Mouse (Mus musculus): ENCODE data around the gene Fap.

The Fap gene

DNA sequence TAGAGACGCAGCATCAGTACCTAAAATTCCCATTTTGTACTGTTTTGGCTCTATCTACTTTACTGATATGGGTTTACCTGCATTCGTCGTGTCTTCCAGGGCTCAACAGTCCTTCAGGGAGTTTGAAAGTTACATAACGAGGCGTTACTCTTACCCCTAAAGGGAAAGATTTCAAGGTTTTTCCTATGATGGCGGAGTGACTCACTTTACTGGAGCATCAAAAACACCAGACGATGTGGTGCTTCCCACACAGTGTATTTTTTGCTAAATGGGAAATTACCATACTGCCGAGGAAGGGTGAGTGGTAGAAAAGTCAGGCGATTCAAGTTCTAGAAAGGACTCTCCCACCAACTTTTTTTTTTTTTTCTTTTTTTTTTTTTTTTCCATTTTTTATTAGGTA, 47.5 kb downstream of the Fap start:
- no peak for DNase-seq (ENCODE audit: low read depth)

DNA sequence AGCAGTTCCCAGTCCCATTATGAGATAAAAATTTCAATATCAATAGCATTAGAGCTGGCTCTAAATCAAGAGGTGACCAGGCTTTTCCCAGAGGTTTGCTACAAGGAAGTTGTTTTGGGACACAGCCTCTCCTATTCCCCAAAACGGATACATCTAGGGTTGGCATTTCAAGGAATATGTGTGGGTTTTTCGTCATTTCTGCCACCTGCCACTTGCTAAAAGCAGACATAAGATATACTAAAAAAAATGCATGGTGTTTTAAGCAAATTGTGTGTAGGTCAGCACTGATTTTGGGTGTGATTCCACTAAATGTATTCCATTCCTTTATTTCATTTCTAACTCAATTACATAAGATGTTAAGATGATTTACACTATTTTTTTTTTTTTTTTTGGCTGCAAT, 56.1 kb downstream of the Fap start:
- no peak for DNase-seq (ENCODE audit: low read depth)

DNA sequence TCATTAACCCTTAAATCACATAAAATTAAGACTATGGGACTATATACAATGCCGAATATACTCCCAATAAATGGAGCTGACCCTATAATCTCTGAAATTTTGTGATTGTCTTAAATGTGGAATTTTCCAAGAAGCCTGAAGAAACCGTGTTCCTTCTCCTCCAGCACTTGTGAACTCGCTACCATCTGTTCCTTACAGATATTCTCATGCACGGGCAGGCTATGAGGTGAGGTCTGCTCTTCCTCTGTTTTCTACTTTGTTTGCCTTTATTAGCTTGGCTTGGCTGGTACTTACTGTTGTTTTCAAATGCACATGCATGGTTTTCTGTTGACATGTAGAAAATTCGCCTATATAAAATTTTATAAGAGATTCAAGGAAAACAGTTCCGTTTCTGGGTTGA, 59.4 kb downstream of the Fap start:
- no peak for DNase-seq (ENCODE audit: low read depth)

DNA sequence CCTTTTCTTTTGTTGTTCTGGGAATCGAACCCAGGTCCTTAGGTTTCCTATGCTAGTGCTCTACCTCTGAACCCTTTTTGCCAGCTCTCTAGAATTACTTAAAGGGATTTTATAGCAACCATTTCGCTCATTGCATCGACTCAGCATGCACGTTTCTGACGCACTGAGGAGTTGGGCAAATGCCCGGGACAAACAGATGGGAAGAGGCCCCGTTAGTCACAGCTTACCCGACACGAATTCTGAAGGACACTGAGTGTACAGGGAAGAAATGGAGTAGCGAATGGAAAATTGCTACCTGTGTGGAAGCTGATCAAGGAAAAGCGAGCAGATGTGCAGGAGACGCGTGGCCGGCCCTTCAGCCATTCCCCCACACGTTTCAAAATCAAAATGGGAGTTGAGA, 60.4 kb downstream of the Fap start:
- no peak for DNase-seq (ENCODE audit: low read depth)

DNA sequence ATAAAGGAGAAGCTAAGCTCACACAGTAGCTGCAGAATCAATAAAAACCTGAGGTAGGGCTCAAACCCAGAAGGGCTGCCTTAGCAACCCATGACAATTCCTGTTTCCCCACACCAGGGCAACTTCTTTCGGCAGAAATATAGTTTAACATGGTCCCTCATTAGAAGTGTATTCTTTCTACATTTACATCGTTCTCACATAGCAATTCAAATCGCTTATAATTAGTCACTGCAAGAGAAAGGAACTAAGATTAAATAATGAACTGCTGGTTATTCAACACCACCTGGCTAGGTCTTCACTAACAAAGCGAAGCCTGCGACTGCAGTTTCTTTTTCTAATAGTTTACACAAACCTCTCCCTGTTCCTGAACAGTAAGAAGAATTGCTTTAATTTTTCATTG, 66.7 kb downstream of the Fap start:
- no peak for DNase-seq (ENCODE audit: low read depth)

DNA sequence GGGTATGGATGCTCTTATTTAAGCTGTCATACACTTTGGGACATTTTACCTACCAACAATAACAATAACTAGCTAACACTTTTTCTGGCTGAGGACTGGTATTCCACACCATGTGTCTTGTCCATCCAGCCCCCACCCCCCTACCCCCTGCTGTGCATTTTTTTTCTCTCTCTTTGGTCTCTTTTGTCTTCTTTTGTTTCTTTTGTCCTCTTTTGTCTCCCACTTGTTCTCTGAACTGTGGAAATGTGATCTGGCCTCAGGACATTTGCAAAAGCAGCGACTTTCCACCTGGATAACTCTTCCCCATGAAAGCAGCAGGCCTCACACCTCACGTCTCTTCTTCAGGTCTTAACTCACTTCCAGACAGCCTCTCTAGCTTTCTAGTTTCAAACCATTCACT, 67.4 kb downstream of the Fap start:
- no peak for DNase-seq (ENCODE audit: low read depth)

DNA sequence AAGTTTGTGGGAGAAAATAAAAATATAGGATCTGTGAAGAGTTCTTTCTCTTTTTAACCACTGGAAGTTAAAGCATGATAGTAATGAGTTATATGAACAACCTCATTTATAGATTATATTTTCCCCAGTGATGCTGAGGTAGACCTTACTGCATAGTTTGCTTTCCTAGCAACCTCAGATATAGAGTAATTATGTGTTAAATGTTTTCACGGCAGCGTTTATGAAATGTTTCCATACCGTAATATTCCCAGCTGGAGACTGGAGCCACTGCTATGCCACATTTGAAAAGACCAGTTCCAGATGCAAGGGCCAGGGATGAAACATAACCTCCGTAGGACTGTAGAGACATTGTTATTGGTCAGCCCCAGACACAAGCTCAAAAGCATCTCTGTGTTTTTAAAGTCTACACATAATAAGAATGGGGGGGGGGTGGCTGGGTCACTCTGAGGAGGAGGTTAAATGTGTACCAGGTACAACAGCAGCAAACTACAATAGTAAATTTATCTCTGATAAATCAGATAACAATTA, 69.5 kb downstream of the Fap start:
- DNase-seq (ENCODE audit: low read depth), result no peak

DNA sequence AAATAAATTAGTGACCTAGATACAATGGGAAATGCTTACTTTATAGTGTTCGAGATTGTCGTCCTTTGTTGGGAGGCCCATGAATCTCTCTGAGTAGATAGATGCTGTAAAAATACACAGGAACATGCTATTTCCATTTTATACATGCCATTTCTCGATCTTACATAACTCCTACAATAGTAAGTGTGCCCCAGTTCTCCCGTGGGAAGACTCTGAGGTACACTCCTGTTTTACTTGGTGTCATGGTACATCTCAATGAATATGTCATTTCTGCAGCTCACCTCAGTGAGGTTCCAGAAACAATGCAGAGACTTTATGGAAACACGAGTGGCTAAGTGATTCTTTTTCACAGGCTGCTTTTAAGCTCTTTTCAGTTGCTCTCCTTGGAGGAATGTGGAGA, 70.5 kb downstream of the Fap start:
- no peak for DNase-seq (ENCODE audit: low read depth)

DNA sequence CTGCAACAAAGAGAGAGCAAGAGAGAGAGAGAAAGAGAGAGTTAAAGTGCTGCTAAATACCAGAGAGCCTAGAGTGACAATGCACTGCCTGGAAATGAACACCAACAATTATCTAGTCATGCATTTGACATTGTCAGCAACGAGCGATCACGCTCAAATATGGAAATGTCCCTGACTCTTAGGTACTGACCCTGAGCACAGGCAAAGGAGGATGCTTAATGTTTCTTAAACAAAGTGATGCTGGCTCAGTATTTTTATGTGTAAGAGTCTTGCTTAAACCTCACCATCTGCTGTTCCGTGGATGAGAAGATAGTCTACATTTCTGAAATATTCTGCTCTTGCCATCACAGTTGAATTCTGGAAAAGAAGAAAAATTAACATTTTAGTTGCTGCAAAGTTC, 71.4 kb downstream of the Fap start:
- DNase-seq (ENCODE audit: low read depth), result no peak

DNA sequence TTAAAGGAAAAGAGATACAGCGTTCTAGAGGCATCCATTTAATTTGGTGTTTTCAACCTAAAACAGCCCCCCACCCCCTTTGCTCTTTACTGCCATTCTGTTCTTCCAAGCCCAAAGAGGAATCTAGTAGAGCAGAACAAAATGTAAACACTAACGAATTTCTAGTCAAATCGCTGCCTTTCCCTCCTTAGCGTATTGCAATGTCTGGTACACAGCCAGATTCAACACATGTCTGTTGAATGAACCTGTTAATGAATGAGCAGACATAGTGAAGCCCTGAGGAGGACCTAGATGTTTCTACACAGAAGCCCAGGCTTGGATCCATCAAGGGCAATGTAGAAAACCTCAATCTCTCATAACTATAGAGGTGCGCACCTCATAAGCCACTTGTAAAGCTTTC, 75.1 kb downstream of the Fap start:
- DNase-seq (ENCODE audit: low read depth), result no peak

DNA sequence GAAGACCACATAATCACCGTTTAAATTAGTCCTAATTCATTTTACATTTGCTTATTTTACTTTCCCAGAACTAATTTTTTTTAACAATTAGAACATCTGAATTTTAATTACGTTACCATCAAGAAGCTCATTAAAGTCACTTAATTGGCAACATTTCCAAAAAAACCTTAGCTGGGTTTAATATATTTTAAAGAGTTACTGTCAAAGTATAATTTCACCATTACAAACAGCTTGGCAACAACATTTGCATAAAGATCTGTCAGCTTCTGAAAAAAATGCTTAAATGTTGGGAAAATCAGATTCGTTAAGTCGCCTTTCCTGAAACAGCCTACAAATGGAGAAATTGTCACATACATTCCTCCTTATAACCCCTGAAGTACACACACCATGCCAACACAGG, 75.8 kb downstream of the Fap start:
- DNase-seq (ENCODE audit: low read depth), result no peak

DNA sequence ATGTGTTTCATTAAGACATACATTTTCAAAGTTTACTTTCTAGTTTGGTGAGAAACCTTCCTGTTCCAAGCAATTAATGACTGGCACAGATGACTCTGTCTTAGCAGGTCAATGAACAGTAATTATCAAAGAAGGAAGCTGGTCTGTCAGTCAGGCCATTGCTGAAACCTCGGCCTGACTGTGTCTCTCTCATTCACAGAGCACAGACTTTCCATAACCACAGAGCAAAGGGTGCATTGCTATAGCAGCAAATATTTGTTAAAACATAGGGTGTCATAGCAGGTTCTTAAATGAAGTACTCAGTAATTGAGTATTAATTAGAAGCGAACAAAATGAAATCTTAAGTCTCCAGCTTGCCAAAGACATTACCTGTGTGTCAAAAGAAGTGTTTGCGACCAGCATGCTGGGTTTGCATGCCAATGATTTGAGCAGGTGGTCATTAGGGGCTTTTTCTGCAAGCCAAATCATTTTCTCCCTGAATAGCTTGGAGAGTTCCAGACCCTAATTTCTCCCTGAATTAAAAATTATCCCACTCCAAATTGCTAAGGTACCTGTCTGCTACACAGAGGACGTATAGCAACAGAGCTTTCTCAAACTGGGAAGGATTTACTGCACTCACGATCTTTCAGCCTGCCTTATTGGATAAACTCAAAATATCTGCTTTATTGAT, 76.4 kb downstream of the Fap start:
- no peak for DNase-seq (ENCODE audit: low read depth)

DNA sequence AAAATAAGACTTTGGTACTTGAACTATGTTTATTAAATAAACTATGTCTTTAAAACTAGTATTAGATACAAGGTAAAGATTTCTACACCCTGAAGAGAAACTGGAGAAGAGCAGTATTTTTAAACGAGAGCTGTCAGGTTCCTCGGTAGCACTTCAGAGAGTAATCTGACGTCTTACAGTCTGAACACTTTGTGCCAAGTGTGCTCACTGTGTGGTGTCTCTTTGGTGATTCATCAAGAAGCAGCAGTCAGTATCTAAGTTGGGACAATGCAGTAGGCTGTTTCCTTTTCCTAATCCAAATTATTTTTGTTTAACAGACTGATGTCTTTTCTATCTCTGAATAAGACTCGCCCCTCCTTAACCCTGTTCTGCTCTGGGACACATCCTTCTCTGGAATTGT, 78.5 kb downstream of the Fap start:
- no peak for DNase-seq (ENCODE audit: low read depth)

DNA sequence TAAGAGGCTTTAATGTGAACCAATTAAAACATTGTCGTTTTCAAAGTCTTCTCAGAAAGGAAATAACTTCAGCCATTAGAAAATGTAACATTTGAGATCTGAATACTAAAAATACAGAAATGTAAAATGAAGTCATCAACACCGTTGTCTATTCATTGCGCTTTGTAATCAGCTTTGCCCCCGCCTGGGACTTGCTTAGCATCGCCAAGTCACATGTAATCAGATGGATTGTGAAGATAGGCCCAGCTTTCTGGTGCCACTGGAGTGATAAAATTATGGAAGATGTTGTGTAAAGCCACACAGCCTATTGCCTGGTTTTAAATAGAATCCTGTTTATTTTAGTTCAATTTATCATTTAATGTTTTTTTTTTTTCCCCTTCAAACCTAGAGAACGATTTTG, 84.0 kb downstream of the Fap start:
- DNase-seq (ENCODE audit: low read depth), result no peak

DNA sequence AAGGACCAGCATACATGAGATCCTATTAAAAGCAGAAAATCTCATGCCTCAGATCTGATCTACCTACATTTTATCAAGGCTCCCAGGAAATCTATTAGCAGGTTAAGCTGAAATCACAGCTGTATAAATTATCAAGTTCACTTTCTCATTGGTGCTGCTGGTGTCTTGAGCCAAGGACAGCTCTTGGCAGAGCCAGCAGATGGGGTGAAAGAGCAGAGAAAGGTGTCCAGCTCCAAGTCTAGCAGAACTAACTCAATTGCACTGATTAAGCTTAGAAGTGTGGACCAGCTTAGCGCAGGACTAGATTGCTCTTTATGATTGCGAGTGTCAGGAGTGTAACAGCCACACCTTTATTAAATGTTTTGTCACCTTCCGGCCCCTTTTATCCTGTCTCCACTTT, 89.0 kb downstream of the Fap start:
- DNase-seq (ENCODE audit: low read depth), result peak; percentile 3

DNA sequence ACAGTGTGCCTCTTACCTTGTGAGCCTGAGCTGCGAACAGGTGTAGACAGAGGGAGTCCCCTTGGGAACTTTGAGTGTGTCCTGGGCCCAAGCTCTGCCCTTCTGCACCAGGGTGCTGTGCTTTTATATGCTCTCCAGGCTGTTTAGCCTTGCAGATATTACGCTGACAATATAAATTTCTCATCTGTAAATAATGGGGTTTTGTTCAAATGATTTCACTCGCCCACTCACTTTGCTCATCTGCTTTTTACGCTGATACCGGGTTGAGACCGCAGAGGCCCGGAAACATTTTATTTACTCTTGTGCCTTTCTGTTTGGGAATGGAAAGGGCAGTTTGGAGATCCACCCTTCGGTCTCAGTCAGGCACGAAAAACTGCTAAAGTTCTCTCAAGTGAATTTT, 90.3 kb downstream of the Fap start, which contains the start of gene Gcg:
Gene Gcg (minus strand): TSS at position 101 of the 400 bp plus-strand sequence.
- no peak for DNase-seq (ENCODE audit: low read depth)

DNA sequence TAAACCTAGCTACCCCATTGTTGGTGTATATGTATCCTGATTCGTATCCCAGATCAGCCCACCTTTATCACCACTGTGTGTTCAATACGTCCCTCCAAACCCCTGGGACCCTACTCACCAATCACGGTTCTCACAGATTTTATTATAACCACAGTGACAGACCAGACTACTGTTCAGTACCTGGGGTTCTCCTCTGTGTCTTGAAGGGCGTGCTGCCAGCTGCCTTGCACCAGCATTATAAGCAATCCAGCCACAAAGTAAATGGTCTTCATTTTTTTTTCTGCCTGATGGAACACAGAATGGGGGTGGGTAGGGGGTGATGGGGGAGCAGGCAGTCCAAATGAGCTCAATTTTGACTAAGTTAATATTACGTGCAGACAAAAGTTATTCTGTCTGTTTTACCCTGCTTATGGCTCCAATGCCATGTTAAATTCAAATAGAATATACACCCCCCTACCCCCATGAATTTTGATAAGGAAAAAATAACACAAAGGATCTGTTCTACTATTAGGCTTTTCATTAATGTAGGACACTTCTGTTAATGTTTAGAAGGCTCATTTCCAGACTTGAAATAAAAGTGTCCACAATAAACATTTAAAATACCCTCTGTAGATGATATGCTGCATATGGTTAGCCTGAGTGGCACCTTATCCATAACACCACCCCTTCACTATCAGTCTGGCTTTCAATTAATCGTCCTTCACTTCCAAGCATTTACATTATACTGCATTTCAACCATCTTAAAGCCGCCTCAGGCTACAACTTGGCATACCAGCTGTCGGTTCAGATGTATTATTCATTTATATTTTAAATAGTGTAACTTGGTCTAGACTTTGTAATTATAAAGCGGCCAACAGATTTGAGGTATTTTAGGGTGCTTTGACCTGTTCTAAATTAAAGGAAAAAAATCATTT, 93.3 kb downstream of the Fap start:
- DNase-seq (ENCODE audit: low read depth), result no peak

DNA sequence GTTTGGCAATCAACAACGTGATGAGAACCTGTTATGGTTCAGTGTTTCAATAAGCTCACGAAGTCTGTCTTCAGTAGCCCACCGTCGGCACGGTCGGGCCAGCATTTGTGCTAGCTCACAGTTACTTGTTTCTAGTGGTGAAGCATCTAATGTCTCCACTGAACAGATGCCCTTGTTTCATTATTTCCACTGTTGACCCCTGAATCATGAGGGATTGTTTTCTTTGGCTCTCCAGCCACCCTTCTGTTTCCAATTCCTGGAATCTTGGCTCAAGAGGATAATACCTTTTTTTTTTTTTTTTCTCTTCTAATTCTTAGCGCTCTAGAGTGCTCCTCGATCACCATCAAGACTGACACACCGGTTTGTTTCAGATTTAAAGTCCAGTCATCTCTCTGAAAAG, 104.3 kb downstream of the Fap start:
- peak; percentile 73 for DNase-seq (ENCODE audit: low read depth)

DNA sequence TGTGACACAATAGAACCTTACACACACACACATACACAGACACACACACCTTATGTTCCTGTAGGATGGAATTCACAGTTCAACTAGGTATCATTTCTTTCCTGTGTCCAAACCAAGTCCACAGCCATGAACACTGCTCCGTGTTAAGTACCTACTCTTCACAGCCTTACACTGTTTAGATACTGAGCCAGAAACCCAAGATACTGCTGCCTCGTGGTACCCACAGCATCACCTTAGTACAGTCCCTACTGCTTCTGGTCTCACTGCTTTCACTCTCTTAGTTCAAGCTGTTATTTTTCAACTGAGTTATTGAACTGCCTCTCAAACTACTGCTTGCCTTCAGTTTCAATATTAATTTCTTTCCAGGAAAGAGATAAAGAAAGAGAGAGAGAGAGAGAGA, 110.6 kb downstream of the Fap start:
- DNase-seq (ENCODE audit: low read depth), result no peak

DNA sequence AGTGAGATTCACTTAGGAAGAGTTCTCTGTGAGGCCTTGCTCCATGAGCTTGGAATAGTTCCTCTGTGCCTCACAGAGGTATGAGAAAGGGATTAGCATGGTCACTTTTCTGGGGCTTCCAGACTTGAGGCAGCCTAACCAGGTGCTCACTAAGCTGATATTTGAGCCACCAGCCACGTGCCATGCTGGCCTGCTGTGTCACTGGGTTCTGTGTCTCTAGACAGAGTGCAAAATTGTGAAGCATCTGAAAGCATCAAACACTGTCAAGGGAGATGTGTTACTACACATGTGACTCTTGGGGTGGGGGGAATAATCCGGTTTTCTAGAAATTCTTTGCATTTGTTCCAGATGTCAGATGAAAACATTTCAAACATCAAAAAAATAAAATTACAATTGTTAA, 111.7 kb downstream of the Fap start:
- no peak for DNase-seq (ENCODE audit: low read depth)

DNA sequence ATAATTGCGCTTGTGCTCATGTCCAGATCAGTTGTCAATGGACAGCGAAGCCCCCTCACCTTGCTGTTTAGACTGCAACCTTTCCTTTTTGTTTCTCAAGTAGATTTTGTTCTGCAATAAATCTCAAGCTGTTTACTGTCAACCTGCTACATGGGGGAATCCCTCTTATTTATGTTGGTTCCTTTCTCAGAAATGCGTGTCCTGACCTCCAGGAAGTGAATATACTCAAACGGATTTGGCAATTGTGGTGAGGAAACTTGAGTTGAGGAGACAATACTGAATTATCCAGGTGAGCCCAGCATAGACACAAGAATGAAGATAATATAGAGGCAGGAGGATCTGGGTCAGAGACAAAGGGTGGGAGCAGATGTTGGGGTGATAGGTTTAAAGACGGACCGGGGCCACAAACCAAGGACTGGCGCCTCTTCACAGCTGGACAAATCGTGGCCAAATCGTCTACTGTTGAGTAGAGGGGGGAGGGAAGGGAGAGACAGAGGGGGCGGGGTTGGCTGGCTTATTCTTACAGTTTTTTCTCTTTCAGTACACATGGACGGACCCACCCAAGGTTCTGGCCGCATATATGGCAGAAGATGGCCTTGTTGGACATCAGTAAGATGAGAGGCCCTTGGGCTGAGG, 112.9 kb downstream of the Fap start:
- no peak for DNase-seq (ENCODE audit: low read depth)

DNA sequence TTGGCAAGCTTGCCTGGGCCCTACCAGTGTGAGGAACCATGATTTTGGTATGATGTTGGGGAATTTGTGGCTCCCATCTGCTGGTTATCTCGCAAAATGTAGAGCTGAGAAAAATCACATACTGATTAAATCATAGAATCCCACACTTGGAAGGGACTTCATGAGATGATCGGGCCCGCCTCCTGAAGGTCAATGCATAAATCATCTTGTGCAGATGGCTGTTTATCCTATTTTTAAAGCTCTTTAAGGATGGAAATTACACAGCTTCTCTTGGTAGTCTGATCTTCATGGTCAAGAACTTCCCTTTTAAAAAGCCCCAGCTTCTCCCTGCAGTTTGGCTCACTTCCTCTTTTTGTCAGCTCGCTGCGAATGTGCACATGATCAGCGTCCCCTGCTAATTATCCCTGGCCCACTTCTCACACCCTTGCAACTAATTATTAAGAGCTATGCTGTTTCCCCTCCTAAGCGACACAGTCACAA, 113.6 kb downstream of the Fap start:
- no peak for DNase-seq (ENCODE audit: low read depth)
